Mouse (Mus musculus): ENCODE measurements around the gene Vmn2r9.
"Not testable (repeated sequence)": the region's sequence is repeated elsewhere in the genome, so short reads cannot be mapped to it uniquely, and the experiment has no call there.

Gene Vmn2r9

DNA sequence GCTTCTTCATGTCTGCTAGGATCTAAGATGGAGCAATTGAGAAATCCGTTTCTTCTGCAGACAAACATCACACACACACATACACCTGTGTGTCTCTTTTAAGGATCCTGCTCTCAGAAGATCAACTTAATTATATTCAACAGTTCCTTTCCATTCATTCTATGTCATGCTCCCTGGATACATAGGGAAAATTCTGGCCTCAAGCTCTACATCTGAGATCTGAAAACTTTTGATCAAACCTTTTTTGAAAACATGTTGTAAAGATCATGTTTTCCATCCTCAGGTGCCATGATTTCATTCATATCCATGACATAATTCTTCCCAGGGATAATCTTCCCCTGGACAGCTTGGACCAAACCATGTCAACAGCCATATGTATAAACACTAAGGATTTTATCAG is at the start of gene Vmn2r9:
Vmn2r9 (minus strand) TSS at position 101 of the 400 bp plus-strand sequence.
- not testable (repeated sequence) for DNase-seq

DNA sequence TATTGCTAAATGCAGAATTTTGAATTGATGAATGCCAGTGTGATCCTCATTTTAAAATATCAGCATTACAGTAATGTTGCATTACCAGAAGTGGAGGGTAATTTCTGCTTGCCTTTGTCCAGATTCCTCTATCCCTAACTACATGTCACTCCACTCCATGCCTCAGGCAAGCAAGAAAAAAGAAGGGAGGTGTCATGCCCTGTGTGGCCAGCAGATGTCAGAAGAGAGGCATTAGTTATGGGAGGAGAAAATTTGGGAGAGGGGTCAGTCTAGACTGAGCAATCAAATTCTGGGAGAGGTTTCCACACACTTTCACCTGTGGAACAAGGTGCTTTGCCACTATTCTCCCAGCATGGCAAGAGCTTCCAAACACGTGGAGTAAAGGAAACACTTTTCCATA is 14.3 kb upstream of the Vmn2r9 start:
- DNase-seq: peak; percentile 21

DNA sequence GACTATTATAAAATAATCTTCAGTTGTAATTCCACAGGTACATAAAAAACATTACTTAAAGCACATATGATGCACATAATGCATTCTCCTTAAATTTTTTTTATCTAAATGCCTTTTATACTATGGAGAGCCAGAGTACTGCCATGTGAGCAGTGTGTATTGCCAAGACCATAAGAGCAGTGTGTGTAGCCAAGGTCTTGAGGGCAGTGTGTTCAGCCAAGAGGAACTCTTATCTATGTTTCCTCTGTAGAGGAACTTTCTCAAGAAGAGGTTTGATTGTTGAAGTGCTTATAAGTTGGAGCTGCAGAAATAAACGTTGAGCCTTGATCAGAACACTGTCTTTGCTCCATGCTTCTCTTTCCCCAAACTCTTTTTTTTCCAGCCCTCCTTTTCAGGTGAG is 2.9 kb downstream of the Vmn2r9 start:
- no peak for DNase-seq

DNA sequence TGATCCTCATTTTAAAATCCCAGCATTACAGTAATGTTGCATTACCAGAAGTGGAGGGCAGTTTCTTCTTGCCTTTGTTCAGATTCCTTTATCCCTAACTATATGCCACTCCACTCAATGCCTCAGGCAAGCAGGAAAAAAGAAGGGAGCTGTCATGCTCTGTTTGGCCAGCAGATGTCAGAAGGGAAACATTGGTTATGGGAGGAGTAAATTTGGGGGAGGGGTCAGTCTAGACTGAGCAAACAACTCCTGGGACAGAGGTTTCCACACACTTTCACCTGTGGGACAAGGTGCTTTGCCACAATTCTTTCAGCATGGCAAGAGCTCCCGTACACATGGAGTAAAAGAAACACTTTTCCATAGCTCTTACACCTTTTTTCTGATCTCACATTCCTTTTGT is 16.2 kb downstream of the Vmn2r9 start:
- no peak for DNase-seq

DNA sequence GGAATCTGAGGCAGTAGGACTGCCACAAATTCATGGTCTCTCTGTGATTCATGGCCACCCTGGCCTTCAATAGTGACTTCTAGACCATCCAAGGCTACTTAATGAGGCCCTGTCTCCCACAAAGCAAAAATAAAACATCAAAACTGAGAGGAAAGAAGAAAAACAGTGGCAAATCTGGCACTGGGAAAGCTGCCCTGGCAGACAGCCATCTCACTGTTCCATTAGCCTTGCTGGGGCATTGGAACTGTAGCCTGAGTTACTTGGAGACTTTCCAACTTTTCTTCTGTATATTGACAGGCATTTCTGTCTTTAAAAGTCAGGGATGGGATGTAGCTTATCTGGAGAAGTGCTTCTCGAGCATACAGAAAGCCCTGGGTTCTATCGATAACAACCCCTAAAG is 29.1 kb downstream of the Vmn2r9 start:
- DNase-seq: no peak

DNA sequence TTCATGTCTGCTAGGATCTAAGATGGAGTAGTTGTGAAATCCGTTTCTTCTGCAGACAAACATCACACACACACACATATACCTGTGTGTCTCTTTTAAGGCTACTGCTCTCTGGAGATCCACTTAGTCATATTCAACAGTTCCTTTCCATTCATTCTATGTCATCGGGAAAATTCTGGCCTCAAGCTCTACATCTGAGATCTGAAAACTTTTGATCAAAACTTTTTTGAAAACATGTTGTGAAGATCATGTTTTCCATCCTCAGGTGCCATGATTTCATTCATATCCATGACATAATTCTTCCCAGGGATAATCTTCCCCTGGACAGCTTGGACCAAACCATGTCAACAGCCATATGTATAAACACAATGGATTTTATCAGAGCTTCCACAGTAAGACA is 43.7 kb downstream of the Vmn2r9 start, which contains the start of gene Vmn2r8:
Vmn2r8 (minus strand) TSS at position 101 of the 400 bp plus-strand sequence.
- not testable (repeated sequence) for DNase-seq

DNA sequence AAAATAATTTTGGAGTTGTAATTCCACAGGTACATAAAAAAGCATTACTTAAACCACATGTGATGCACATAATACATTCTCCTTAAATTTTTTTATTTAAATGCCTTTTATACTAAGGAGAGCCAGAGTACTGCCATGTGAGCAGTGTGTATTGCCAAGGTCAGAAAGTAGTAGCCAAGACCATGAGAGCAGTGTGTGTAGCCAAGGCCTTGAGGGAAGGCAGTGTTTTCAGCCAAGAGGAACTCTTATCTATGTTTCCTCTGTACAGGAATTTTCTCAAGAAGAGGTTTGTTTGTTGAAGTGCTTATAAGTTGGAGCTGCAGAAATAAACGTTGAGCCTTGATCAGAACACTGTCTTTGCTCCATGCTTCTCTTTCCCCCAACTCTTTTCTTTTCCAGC is 48.8 kb downstream of the Vmn2r9 start:
- DNase-seq: no peak

DNA sequence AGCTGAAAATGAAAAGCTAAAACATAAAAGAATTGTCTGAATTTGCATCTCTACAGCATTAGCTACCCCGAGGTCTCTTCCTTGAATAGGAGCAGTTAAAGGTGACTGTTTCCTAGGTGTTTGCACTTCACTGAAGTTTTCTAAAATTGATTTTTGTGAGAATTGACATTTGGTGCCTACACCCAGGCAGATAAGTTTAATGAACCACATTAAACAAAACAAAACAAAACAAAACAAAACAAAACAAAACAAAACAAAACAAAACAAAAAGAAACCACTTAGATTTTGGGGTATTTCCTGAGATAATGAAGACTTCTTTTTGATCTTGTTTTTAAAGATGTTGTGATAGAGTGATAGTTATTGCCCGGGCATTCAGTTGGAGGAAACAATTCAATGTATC is 57.1 kb downstream of the Vmn2r9 start, which contains the start of gene Tmed11:
Tmed11 (minus strand) TSS at position 101 of the 400 bp plus-strand sequence.
- DNase-seq: not testable (repeated sequence)

DNA sequence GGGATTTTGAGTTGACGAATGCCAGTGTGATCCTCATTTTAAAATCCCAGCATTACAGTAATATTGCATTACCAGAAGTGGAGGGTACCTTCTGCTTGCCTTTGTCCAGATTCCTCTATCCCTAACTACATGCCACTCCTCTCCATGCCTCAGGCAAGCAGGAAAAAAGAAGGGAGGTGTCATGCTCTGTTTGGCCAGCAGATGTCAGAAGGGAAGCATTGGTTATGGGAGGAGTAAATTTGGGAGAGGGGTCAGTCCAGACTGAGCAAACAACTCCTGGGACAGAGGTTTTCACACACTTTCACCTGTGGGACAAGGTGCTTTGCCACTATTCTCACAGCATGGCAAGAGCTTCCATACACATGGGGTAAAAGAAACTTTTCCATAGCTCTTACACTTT is 62.0 kb downstream of the Vmn2r9 start:
- DNase-seq: peak; percentile 7
